Mouse (Mus musculus) stomach, postnatal 0 days (tissue): ENCODE measurements at regions not wholly inside any gene's neighbourhood (a gene's known extent, or its start where the extent isn't known, plus 50 kb on each side); places are given as distances from the start of the nearest gene placed in this dataset.

Experiments used
- ATAC-seq: fragments of 200-750 bp; cut with Nextera tagmentation; 2 replicates; pipeline ENCODE4 v1.8.0; 2017; ENCODE audit not compliant: low FRiP score, low TSS enrichment
- DNase-seq: peaks from one replicate; pipeline ENCODE4 v3.0.0-alpha.2; 2016; ENCODE audit warnings: low spot score
- H3K27ac ChIP-seq: fragments of 300-500 bp; sonication (generic); replicated peaks from 2 replicates; pipeline ENCODE4 v1.5.1; 2014; ENCODE audit warnings: mild to moderate bottlenecking, control low read depth
- H3K27me3 ChIP-seq: fragments of 300-500 bp; sonication (generic); 2 replicates; pipeline ENCODE4 v1.6.1; 2014; ENCODE audit warnings: low read length; ENCODE audit not compliant: control insufficient read depth, insufficient read depth
- H3K36me3 ChIP-seq: fragments of 300-500 bp; sonication (generic); 2 replicates; pipeline ENCODE4 v1.6.1; 2014; ENCODE audit warnings: low read length, mixed read lengths; ENCODE audit not compliant: control insufficient read depth, insufficient read depth
- H3K4me1 ChIP-seq: fragments of 300-500 bp; sonication (generic); replicated peaks from 2 replicates; pipeline ENCODE4 v1.6.1; 2014; ENCODE audit warnings: antibody characterized with exemption; ENCODE audit not compliant: control insufficient read depth, insufficient read depth
- H3K4me2 ChIP-seq: fragments of 300-500 bp; sonication (generic); replicated peaks from 2 replicates; pipeline ENCODE4 v1.6.1; 2014; ENCODE audit warnings: low read depth, mild to moderate bottlenecking, control low read depth, moderate library complexity
- H3K4me3 ChIP-seq: fragments of 300-500 bp; sonication (generic); 2 replicates; pipeline ENCODE4 v1.5.1; 2014; ENCODE audit warnings: low read depth, low read length, control low read depth
- H3K9ac ChIP-seq: fragments of 300-500 bp; sonication (generic); 2 replicates; pipeline ENCODE4 v1.6.1; 2014; ENCODE audit warnings: mild to moderate bottlenecking, low read length, control low read depth, mixed read lengths
- H3K9me3 ChIP-seq: fragments of 300-500 bp; sonication (generic); 2 replicates; pipeline ENCODE4 v1.6.1; 2016; ENCODE audit warnings: low read length; ENCODE audit not compliant: control insufficient read depth
- CTCF ChIP-seq: IDR thresholded peaks from 2 replicates; pipeline ENCODE4 v1.5.1; 2016; ENCODE audit warnings: antibody characterized with exemption, low read depth, mild to moderate bottlenecking, moderate library complexity
- EP300 ChIP-seq: optimal IDR thresholded peaks from 2 replicates; pipeline ENCODE3; 2016; ENCODE audit warnings: antibody characterized with exemption
- WGBS: fragments of 180-500 bp; shearing (Covaris S2); extraction: QIAGEN DNeasy Blood & Tissue Kit; methylation state at CpG from one replicate; pipeline ENCODE4 v1.1.7; 2014; 5-methylcytosine and 5-hydroxymethylcytosine counted together

DNA sequence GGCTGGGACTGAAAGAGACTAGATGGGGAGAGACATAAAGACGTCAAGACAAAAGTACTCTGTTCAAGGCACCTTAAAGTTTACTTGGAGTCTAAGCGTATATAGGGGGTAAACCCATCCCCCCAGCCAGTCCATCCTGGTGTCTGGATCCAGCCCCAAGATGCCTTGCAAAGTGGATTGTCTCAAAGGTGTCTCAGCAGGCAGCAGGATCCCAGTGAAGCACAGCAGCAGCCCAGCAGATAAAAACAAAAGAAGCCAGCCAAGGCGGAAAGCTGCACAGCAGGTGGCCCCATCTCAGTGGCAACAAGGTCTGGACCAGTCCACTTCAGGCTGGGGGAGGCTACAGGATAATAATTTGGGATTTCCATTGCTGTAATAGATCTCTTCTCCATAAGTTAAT lies 72.0 kb upstream of the Col5a2 start:
- Histone ChIP-seq H3K4me3 (no peak overlapping the region), H3K9me3 (no peaks in the 10 kb centered on the region), H3K27ac (no peak overlapping the region), H3K4me1 (no peaks in the 10 kb centered on the region), H3K4me2 (no peak overlapping the region), H3K9ac (no peak overlapping the region), H3K36me3 (no peaks in the 10 kb centered on the region), H3K27me3 (no peaks in the 10 kb centered on the region)
- 61% methylated on average over 3 of the region's 3 CpGs for WGBS
- ATAC-seq (no peak), DNase-seq (no peak)
- TF ChIP-seq EP300 (no peak), CTCF (no peak)

DNA sequence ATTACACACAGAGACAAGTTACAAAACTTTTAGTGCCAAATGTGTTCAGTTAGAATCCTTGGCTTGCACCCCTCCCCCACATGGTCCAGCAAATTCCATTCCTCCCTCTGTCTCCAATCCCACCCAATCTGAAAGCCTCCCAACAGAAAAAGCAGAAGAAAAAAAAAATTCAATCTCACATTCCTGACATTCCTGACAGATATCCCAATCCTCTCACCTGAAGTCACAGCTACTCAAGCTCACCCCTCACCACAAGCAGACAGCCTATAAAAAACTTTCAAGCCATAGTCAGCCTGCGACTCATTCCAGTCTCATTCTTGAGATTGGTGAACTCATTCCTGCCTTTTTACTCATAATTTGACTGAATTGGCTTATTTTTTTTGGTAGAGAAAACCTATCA lies 77.4 kb upstream of the Col5a2 start:
- WGBS, result 73% methylated on average over 1 of the region's 1 CpGs

GRCm38 (mm10) chr1:45587351-45588025 lies 84.4 kb upstream of the Col5a2 start:
- WGBS, result 78% methylated on average over 9 of the region's 9 CpGs
- Histone ChIP-seq H3K9ac (no peak overlapping the region), H3K27ac (no peak overlapping the region), H3K27me3 (no peaks in the 10 kb centered on the region), H3K4me1 (no peaks in the 10 kb centered on the region), H3K9me3 (no peaks in the 10 kb centered on the region), H3K36me3 (no peaks in the 10 kb centered on the region), H3K4me3 (no peak overlapping the region), H3K4me2 (no peak overlapping the region)
- no peak for DNase-seq
- TF ChIP-seq CTCF, result no peak
- no peak for TF ChIP-seq EP300
- no peak for ATAC-seq

More for the DNA sequence above, 77.4 kb upstream of the Col5a2 start:
- no peaks in the 10 kb centered on the region for H3K4me1 ChIP-seq
- H3K4me2 ChIP-seq, result no peak overlapping the region
- no peak overlapping the region for H3K4me3 ChIP-seq
- no peaks in the 10 kb centered on the region for H3K9me3 ChIP-seq
- no peak overlapping the region for H3K27ac ChIP-seq
- TF ChIP-seq CTCF (no peak), EP300 (no peak)
- no peak overlapping the region for H3K9ac ChIP-seq
- no peaks in the 10 kb centered on the region for H3K27me3 ChIP-seq
- no peaks in the 10 kb centered on the region for H3K36me3 ChIP-seq
- ATAC-seq (no peak), DNase-seq (no peak)

DNA sequence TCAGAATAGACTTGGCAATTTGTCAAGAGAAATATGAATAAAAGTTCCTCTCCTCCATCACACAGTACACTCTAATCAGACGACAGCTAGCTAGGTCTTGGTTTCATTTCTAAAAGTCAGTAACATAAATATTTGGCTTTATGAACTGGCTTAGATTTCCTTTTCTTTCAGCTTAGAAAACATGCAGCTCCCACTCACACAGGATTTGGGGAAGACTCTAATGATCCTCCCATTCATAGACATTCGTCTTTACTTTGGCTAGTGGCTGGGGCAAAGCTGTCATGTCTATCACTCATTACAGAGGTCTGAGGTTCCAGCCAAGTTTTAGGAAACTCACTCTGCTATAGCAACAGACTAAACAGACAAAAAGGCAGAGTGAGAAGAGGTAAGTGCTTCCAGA lies 94.2 kb upstream of the Col5a2 start:
- ATAC-seq (no peak), DNase-seq (no peak)
- Histone ChIP-seq H3K4me2 (no peak overlapping the region), H3K36me3 (no peaks in the 10 kb centered on the region), H3K9me3 (no peaks in the 10 kb centered on the region), H3K27ac (no peak overlapping the region), H3K9ac (no peak overlapping the region), H3K27me3 (no peaks in the 10 kb centered on the region), H3K4me3 (no peak overlapping the region), H3K4me1 (no peaks in the 10 kb centered on the region)
- WGBS, result 20% methylated on average over 2 of the region's 2 CpGs
- TF ChIP-seq EP300, result no peak
- no peak for TF ChIP-seq CTCF

- no peak for TF ChIP-seq CTCF
- TF ChIP-seq EP300, result no peak
- WGBS, result 48% methylated on average over 1 of the region's 1 CpGs
- no peaks in the 10 kb centered on the region for H3K9me3 ChIP-seq
- H3K27me3 ChIP-seq, result no peaks in the 10 kb centered on the region
- no peaks in the 10 kb centered on the region for H3K4me1 ChIP-seq
- H3K4me2 ChIP-seq, result no peak overlapping the region
- ATAC-seq, result no peak
- no peak overlapping the region for H3K9ac ChIP-seq
- DNase-seq, result no peak
- no peaks in the 10 kb centered on the region for H3K36me3 ChIP-seq
- H3K27ac ChIP-seq, result no peak overlapping the region
- H3K4me3 ChIP-seq, result no peak overlapping the region
Observed at GRCm38 (mm10) chr1:45599421-45599820, 96.3 kb upstream of the Col5a2 start.

DNA sequence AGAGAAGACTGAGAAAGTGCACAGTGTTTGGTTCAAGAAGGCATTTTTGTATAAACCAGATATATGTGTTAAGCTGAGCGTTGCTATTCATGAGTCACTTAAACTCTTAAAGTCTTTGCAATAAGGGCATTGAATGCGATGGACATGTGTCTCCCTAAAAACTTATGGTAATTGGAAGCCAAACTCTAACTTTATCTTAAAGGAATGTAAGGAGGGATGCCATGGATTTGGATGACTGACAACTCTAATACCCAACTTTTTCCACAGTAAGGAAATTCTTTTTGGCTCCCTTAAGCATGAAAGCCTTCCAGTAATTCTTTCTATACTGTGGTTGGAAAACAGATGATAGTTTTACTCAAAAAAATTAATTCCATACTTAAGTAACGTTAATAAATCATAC lies 96.9 kb upstream of the Col5a2 start:
- no peak overlapping the region for H3K27ac ChIP-seq
- no peaks in the 10 kb centered on the region for H3K4me1 ChIP-seq
- 63% methylated on average over 3 of the region's 3 CpGs for WGBS
- H3K36me3 ChIP-seq, result no peaks in the 10 kb centered on the region
- no peak overlapping the region for H3K4me2 ChIP-seq
- no peaks in the 10 kb centered on the region for H3K27me3 ChIP-seq
- no peak for ATAC-seq
- no peak overlapping the region for H3K4me3 ChIP-seq
- TF ChIP-seq EP300 (no peak), CTCF (no peak)
- H3K9me3 ChIP-seq, result no peaks in the 10 kb centered on the region
- DNase-seq, result no peak
- no peak overlapping the region for H3K9ac ChIP-seq
